Mouse (Mus musculus): Measurements from ENCODE around the gene Fem1b. TPM values are rescaled to one million over a fixed set of nuclear protein-coding genes. Genes with fewer than 3 reads are reported as not detected.
A peak's percentile ranks its signal among the peaks of the same experiment; 100 is the strongest.
"Not testable (repeated sequence)": the region's sequence is repeated elsewhere in the genome, so short reads cannot be mapped to it uniquely, and the experiment has no call there.

Gene Fem1b
- polyA plus RNA-seq, 1 experiment from 2014 or later, result 48.2 TPM

GRCm38 (mm10) chr9:62799218-62799617 lies 12.5 kb downstream of the Fem1b start:
- H3K4me3 ChIP-seq; H3K27ac ChIP-seq; H3K4me1 ChIP-seq (replicated peaks); H3K9me3 ChIP-seq; H3K9ac ChIP-seq; H3K27me3 ChIP-seq; ATAC-seq (ENCODE audit: low FRiP score); H3K4me2 ChIP-seq: not testable (repeated sequence)
- peaks cover 29% of the 10 kb centered on the region for H3K36me3 ChIP-seq
- 83% methylated on average over 2 of the region's 2 CpGs for WGBS

GRCm38 (mm10) chr9:62789856-62790255 lies 21.9 kb downstream of the Fem1b start:
- no peaks in the 10 kb centered on the region for H3K9me3 ChIP-seq
- 95% methylated on average over 12 of the region's 12 CpGs for WGBS
- peaks cover 8% of the 10 kb centered on the region; the same call in 1 of the 2 replicates for H3K36me3 ChIP-seq
- H3K4me1 ChIP-seq (replicated peaks), result no peaks in the 10 kb centered on the region
- no peak overlapping the region for H3K4me3 ChIP-seq
- H3K27ac ChIP-seq, result no peak overlapping the region
- H3K4me2 ChIP-seq, result no peak overlapping the region
- H3K9ac ChIP-seq, result no peak overlapping the region
- no peak for ATAC-seq (ENCODE audit: low FRiP score)
- no peaks in the 10 kb centered on the region for H3K27me3 ChIP-seq

GRCm38 (mm10) chr9:62786721-62787120 lies 25.0 kb downstream of the Fem1b start:
- Histone ChIP-seq H3K4me1 (replicated peaks) (peaks cover 23% of the 10 kb centered on the region), H3K36me3 (no peaks in the 10 kb centered on the region; the same call in 1 of the 2 replicates), H3K27me3 (no peaks in the 10 kb centered on the region), H3K4me2 (no peak overlapping the region), H3K9me3 (no peaks in the 10 kb centered on the region), H3K4me3 (no peak overlapping the region), H3K9ac (no peak overlapping the region), H3K27ac (no peak overlapping the region)
- WGBS, result 73% methylated on average over 5 of the region's 5 CpGs
- no peak for ATAC-seq (ENCODE audit: low FRiP score)

- WGBS, result 89% methylated on average over 2 of the region's 2 CpGs
Measured at GRCm38 (mm10) chr9:62784233-62784632, 27.5 kb downstream of the Fem1b start.

GRCm38 (mm10) chr9:62782976-62783781 lies 28.6 kb downstream of the Fem1b start:
- ATAC-seq (ENCODE audit: low FRiP score), result peak; percentile 83
- peak overlapping the region; percentile 85 for H3K27ac ChIP-seq
- peak overlapping the region; percentile 51; the same call in 1 of the 2 replicates for H3K9ac ChIP-seq
- peaks cover 27% of the 10 kb centered on the region for H3K4me1 ChIP-seq (replicated peaks)
- WGBS, result 38% methylated on average over 14 of the region's 16 CpGs
- no peaks in the 10 kb centered on the region for H3K36me3 ChIP-seq
- peak overlapping the region; percentile 40 for H3K4me2 ChIP-seq
- H3K4me3 ChIP-seq, result no peak overlapping the region
- H3K9me3 ChIP-seq, result no peaks in the 10 kb centered on the region
- H3K27me3 ChIP-seq, result no peaks in the 10 kb centered on the region

More at GRCm38 (mm10) chr9:62784233-62784632, 27.5 kb downstream of the Fem1b start:
- H3K9me3 ChIP-seq, result no peaks in the 10 kb centered on the region
- H3K4me1 ChIP-seq (replicated peaks), result peaks cover 27% of the 10 kb centered on the region
- ATAC-seq (ENCODE audit: low FRiP score), result no peak
- H3K27ac ChIP-seq, result peak overlapping the region; percentile 85
- H3K27me3 ChIP-seq, result no peaks in the 10 kb centered on the region
- H3K9ac ChIP-seq, result no peak overlapping the region
- no peak overlapping the region for H3K4me3 ChIP-seq
- no peaks in the 10 kb centered on the region for H3K36me3 ChIP-seq
- no peak overlapping the region for H3K4me2 ChIP-seq

GRCm38 (mm10) chr9:62781965-62782364 lies 29.8 kb downstream of the Fem1b start:
- H3K9ac ChIP-seq, result no peak overlapping the region
- no peaks in the 10 kb centered on the region for H3K36me3 ChIP-seq
- no peak overlapping the region for H3K4me3 ChIP-seq
- H3K4me1 ChIP-seq (replicated peaks), result peaks cover 27% of the 10 kb centered on the region
- no peak overlapping the region for H3K4me2 ChIP-seq
- H3K27me3 ChIP-seq, result no peaks in the 10 kb centered on the region
- no peaks in the 10 kb centered on the region for H3K9me3 ChIP-seq
- WGBS, result 63% methylated on average over 3 of the region's 3 CpGs
- no peak for ATAC-seq (ENCODE audit: low FRiP score)
- H3K27ac ChIP-seq, result no peak overlapping the region

- no peak overlapping the region for H3K4me3 ChIP-seq
- no peaks in the 10 kb centered on the region for H3K27me3 ChIP-seq
- no peaks in the 10 kb centered on the region for H3K9me3 ChIP-seq
- H3K36me3 ChIP-seq, result no peaks in the 10 kb centered on the region
- no peak overlapping the region for H3K27ac ChIP-seq
- H3K9ac ChIP-seq, result no peak overlapping the region
- H3K4me2 ChIP-seq, result no peak overlapping the region
- ATAC-seq (ENCODE audit: low FRiP score), result no peak
- H3K4me1 ChIP-seq (replicated peaks), result peaks cover 24% of the 10 kb centered on the region
- WGBS, result 91% methylated on average over 9 of the region's 9 CpGs
Measured at GRCm38 (mm10) chr9:62778721-62779120, 33.0 kb downstream of the Fem1b start.

- peaks cover 11% of the 10 kb centered on the region for H3K4me1 ChIP-seq (replicated peaks)
- ATAC-seq (ENCODE audit: low FRiP score), result peak; percentile 59
Measured at GRCm38 (mm10) chr9:62777461-62777860, 34.3 kb downstream of the Fem1b start.

GRCm38 (mm10) chr9:62775464-62775863 lies 36.3 kb downstream of the Fem1b start:
- H3K4me3 ChIP-seq, result no peak overlapping the region

More at GRCm38 (mm10) chr9:62777461-62777860, 34.3 kb downstream of the Fem1b start:
- no peaks in the 10 kb centered on the region for H3K9me3 ChIP-seq
- H3K36me3 ChIP-seq, result no peaks in the 10 kb centered on the region
- H3K4me3 ChIP-seq, result no peak overlapping the region
- H3K4me2 ChIP-seq, result no peak overlapping the region
- H3K27me3 ChIP-seq, result no peaks in the 10 kb centered on the region
- H3K27ac ChIP-seq, result no peak overlapping the region
- H3K9ac ChIP-seq, result no peak overlapping the region
- WGBS, result 9% methylated on average over 5 of the region's 5 CpGs

GRCm38 (mm10) chr9:62772746-62773145 lies 39.0 kb downstream of the Fem1b start:
- WGBS, result 84% methylated on average over 8 of the region's 8 CpGs
- H3K27ac ChIP-seq, result no peak overlapping the region
- no peak for ATAC-seq (ENCODE audit: low FRiP score)
- H3K4me1 ChIP-seq (replicated peaks), result no peaks in the 10 kb centered on the region; the same call in 1 of the 2 replicates
- H3K27me3 ChIP-seq, result no peaks in the 10 kb centered on the region
- H3K4me2 ChIP-seq, result no peak overlapping the region
- no peak overlapping the region for H3K4me3 ChIP-seq
- no peaks in the 10 kb centered on the region for H3K9me3 ChIP-seq
- no peaks in the 10 kb centered on the region for H3K36me3 ChIP-seq
- H3K9ac ChIP-seq, result no peak overlapping the region

More at GRCm38 (mm10) chr9:62775464-62775863, 36.3 kb downstream of the Fem1b start:
- 72% methylated on average over 4 of the region's 4 CpGs for WGBS
- no peak overlapping the region for H3K9ac ChIP-seq
- no peaks in the 10 kb centered on the region for H3K9me3 ChIP-seq
- no peak overlapping the region for H3K4me2 ChIP-seq
- no peaks in the 10 kb centered on the region for H3K27me3 ChIP-seq
- H3K36me3 ChIP-seq, result no peaks in the 10 kb centered on the region
- H3K4me1 ChIP-seq (replicated peaks), result no peaks in the 10 kb centered on the region; the same call in 1 of the 2 replicates
- no peak for ATAC-seq (ENCODE audit: low FRiP score)
- no peak overlapping the region for H3K27ac ChIP-seq

GRCm38 (mm10) chr9:62768361-62768760 lies 43.4 kb downstream of the Fem1b start:
- H3K36me3 ChIP-seq, result no peaks in the 10 kb centered on the region
- ATAC-seq (ENCODE audit: low FRiP score), result no peak
- H3K9me3 ChIP-seq, result no peaks in the 10 kb centered on the region
- H3K9ac ChIP-seq, result no peak overlapping the region
- no peak overlapping the region for H3K27ac ChIP-seq
- H3K4me3 ChIP-seq, result no peak overlapping the region
- 86% methylated on average over 5 of the region's 5 CpGs for WGBS
- H3K4me1 ChIP-seq (replicated peaks), result peaks cover 3% of the 10 kb centered on the region; the same call in 1 of the 2 replicates
- H3K27me3 ChIP-seq, result no peaks in the 10 kb centered on the region
- H3K4me2 ChIP-seq, result no peak overlapping the region

- no peak for ATAC-seq (ENCODE audit: low FRiP score)
- 77% methylated on average over 17 of the region's 17 CpGs for whole genome bisulfite sequencing
- H3K4me2 ChIP-seq, result no peak overlapping the region
Measured at GRCm38 (mm10) chr9:62767464-62767863, 44.3 kb downstream of the Fem1b start.

GRCm38 (mm10) chr9:62765346-62765745 lies 46.4 kb downstream of the Fem1b start:
- Histone ChIP-seq H3K4me3 (no peak overlapping the region), H3K27ac (0 out of 2 replicates have a peak overlapping the region, but pooled peaks have one; percentile 5), H3K4me1 (replicated peaks) (peaks cover 3% of the 10 kb centered on the region; the same call in 1 of the 2 replicates), H3K4me2 (no peak overlapping the region), H3K27me3 (no peaks in the 10 kb centered on the region), H3K9me3 (no peaks in the 10 kb centered on the region), H3K9ac (no peak overlapping the region), H3K36me3 (no peaks in the 10 kb centered on the region)
- no peak for ATAC-seq (ENCODE audit: low FRiP score)
- 76% methylated on average over 4 of the region's 4 CpGs for WGBS

More at GRCm38 (mm10) chr9:62767464-62767863, 44.3 kb downstream of the Fem1b start:
- Histone ChIP-seq H3K27me3 (no peaks in the 10 kb centered on the region), H3K9ac (no peak overlapping the region), H3K27ac (no peak overlapping the region), H3K4me3 (no peak overlapping the region), H3K4me1 (replicated peaks) (peaks cover 3% of the 10 kb centered on the region; the same call in 1 of the 2 replicates), H3K36me3 (no peaks in the 10 kb centered on the region), H3K9me3 (no peaks in the 10 kb centered on the region)

Measured in hindbrain, embryonic 13.5 days (tissue).